In the genomic region with DNA sequence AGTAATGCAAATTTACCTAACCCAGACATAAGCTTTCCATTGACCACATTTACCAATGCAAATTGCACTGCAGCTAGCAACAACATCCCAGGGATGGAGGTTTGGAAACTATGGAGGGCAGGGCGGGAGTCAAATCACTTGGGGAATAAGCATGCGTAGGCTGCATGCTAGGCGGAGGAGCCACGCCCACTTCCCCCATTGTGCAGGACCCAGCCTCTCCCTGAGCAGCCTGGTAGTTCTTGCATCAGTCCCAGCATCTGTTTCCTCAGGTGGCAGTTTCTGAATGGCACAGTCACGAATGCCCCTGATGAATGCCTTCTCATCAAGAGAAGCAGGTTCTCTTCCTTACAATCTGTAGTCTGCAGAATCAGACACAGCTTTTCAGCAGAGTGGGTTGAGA, we compare ENCODE assay signal across 22 mouse cellular contexts.
DNase-seq lines count a peak whose midpoint lies in the region; ATAC-seq and TF ChIP-seq lines count a peak whose summit lies in the region.
"Had no signal": no experiment of that assay in that cellular context is flagged by ENCODE, and none has a peak within 500 bp of the region (broad histone marks: within the 10 kb centered on the region; RNA-seq: fewer than 3 reads in every experiment).

No protein-coding gene starts in this region.

- dilution Hi-C loops in CH12.LX (cut with MboI; ENCODE audit: extremely low pct_ligation_motif_present, extremely low pct_unique_long_range_greater_than_20kb, low sequenced_read_pairs) = no loop called here

- no peak overlapping the region for H3K9ac ChIP-seq in CH12.LX (ENCODE audit: insufficient read depth, low read depth)
- H3K9ac ChIP-seq in embryonic facial prominence, embryonic 14.5 days (ENCODE audit: low read depth, low read length) = no peak overlapping the region
- H3K9ac ChIP-seq: heart, embryonic 15.5 days; liver, embryonic 14.5 days; stomach, embryonic 15.5 days had no signal

- H3K4me2 ChIP-seq in CH12.LX (ENCODE audit: insufficient read depth, low read depth, poor library complexity, severe bottlenecking) = no peak overlapping the region
- no peak overlapping the region for H3K4me2 ChIP-seq in embryonic facial prominence, embryonic 14.5 days (ENCODE audit: low read depth, low read length)
- H3K4me2 ChIP-seq: heart, embryonic 15.5 days; stomach, embryonic 15.5 days had no signal

- H3K27me3 ChIP-seq in CH12.LX (replicated peaks) = no peaks in the 10 kb centered on the region
- H3K27me3 ChIP-seq in embryonic facial prominence, embryonic 14.5 days (replicated peaks; ENCODE audit: control insufficient read depth, insufficient read depth, low read length) = no peaks in the 10 kb centered on the region
- H3K27me3 ChIP-seq: heart, embryonic 15.5 days; stomach, embryonic 15.5 days had no signal

- TF ChIP-seq CTCF in CH12.LX (conservative IDR thresholded peaks at IDR 0.05 in 1 of 2, IDR thresholded peaks at IDR 0.05 in 1 of 2; ENCODE audit: low read depth in 2 of 2, low read length in 2 of 2) = no peak

- WGBS in embryonic facial prominence, embryonic 14.5 days = 25% methylated on average over 5 of the region's 5 CpGs

- H3K4me1 ChIP-seq in CH12.LX (ENCODE audit: control insufficient read depth in 1 of 2, insufficient read depth in 2 of 2) = peaks cover 0 to 16% of the 10 kb centered on the region in 2 experiments; a peak in 2 of 4 replicates
- H3K4me1 ChIP-seq in embryonic facial prominence, embryonic 14.5 days (ENCODE audit: control insufficient read depth, insufficient read depth, low read length) = no peaks in the 10 kb centered on the region
- H3K4me1 ChIP-seq: heart, embryonic 15.5 days; stomach, embryonic 15.5 days had no signal

- no peak for TF ChIP-seq EP300 in CH12.LX (IDR thresholded peaks at IDR 0.05; ENCODE audit: low read length)

- in situ Hi-C loops in CH12.LX (cut with MboI; ENCODE audit: low pct_ligation_motif_present, low pct_unique_long_range_greater_than_20kb, low sequenced_read_pairs) = no loop called here

- ATAC-seq in frontal cortex, adult (ENCODE audit: low TSS enrichment) = peak; percentile 20; the same call in 1 of the 2 replicates
- peak; percentile 63; the same call in 1 of the 2 replicates for ATAC-seq in embryonic facial prominence, embryonic 14.5 days (ENCODE audit: low read depth)
- ATAC-seq: Patski had no signal

- no peak overlapping the region for H3K4me3 ChIP-seq in CH12.LX (replicated peaks in 1 of 3; ENCODE audit: low read depth in 2 of 3, low read length in 2 of 3, poor library complexity in 1 of 3)
- no peak overlapping the region for H3K4me3 ChIP-seq in embryonic facial prominence, embryonic 14.5 days (ENCODE audit: low read depth, low read length)
- H3K4me3 ChIP-seq: heart, adult 2 months; heart, embryonic 15.5 days; layer of hippocampus, adult 2 months; stomach, embryonic 15.5 days had no signal

- TF ChIP-seq RAD21 in CH12.LX (IDR thresholded peaks at IDR 0.05; ENCODE audit: low read depth, low read length) = no peak

- H3K9me3 ChIP-seq in CH12.LX (replicated peaks; ENCODE audit: low read length) = no peaks in the 10 kb centered on the region
- H3K9me3 ChIP-seq in embryonic facial prominence, embryonic 14.5 days (ENCODE audit: control insufficient read depth, low read length) = no peaks in the 10 kb centered on the region
- H3K9me3 ChIP-seq: heart, embryonic 15.5 days; stomach, embryonic 15.5 days had no signal

- no peak for DNase-seq in frontal cortex, postnatal 10 days (ENCODE audit: low spot score in 2 of 2)
- DNase-seq in CH12.LX (ENCODE audit: extremely low read depth) = peak; percentile 64
- peak; percentile 48 for DNase-seq in R1 (ENCODE audit: low read depth, low spot score)
- peak; percentile 29 for DNase-seq in embryonic facial prominence, embryonic 14.5 days (ENCODE audit: low spot score)
- DNase-seq in adrenal gland, postnatal 4 days (ENCODE audit: low spot score in 2 of 2) = no peak
- DNase-seq in thymus, postnatal 25 days = no peak
- DNase-seq: adrenal gland, postnatal 36 days; cerebellum, adult 8-10 months; gastrocnemius, postnatal 14 days; heart, adult 2 months; heart, postnatal 4 days; kidney, adult 18-20 months; kidney, postnatal 10 days; layer of hippocampus, postnatal 36 days; thymus, adult 18-20 months had no signal

- no peaks in the 10 kb centered on the region for H3K79me2 ChIP-seq in CH12.LX (replicated peaks; ENCODE audit: control insufficient read depth, extremely low read depth, insufficient read depth, poor library complexity, severe bottlenecking)

- no peaks in the 10 kb centered on the region for H3K36me3 ChIP-seq in CH12.LX (replicated peaks in 1 of 2; ENCODE audit: control insufficient read depth in 1 of 2, insufficient read depth in 1 of 2, low read length in 1 of 2)
- no peaks in the 10 kb centered on the region for H3K36me3 ChIP-seq in embryonic facial prominence, embryonic 14.5 days (ENCODE audit: control insufficient read depth, insufficient read depth, low read length)
- H3K36me3 ChIP-seq: heart, embryonic 15.5 days; stomach, embryonic 15.5 days had no signal

- H3K27ac ChIP-seq in CH12.LX (ENCODE audit: insufficient read depth, low read depth) = no peak overlapping the region
- H3K27ac ChIP-seq in embryonic facial prominence, embryonic 14.5 days (replicated peaks; ENCODE audit: low read depth, low read length) = no peak overlapping the region
- H3K27ac ChIP-seq: heart, adult 2 months; heart, embryonic 15.5 days; layer of hippocampus, adult 2 months; liver, embryonic 14.5 days; macrophage; stomach, embryonic 15.5 days had no signal

- no peak for TF ChIP-seq POLR2A in CH12.LX (IDR thresholded peaks at IDR 0.05; ENCODE audit: low read depth, low read length)

TF ChIP-seq in CH12.LX, 34 proteins besides CTCF, POLR2A, EP300 and RAD21:
- TF ChIP-seq UBTF (IDR thresholded peaks at IDR 0.05; ENCODE audit: low read depth, low read length) (no peak), NRF1 (IDR thresholded peaks at IDR 0.05; ENCODE audit: low read depth, low read length) (0 out of 2 replicates have a peak, but pooled peaks have one; percentile 14), KAT2A (IDR thresholded peaks at IDR 0.05; ENCODE audit: insufficient replicate concordance, low read length) (no peak), ETS1 (conservative IDR thresholded peaks at IDR 0.05; ENCODE audit: low read depth, low read length) (no peak)

Comparison
In these comparisons a context has a peak if more than half of its experiments do, and no peak if none do; other contexts are left out.
1. DNase-seq: peak in CH12.LX (single experiment), R1 (single experiment) and embryonic facial prominence, embryonic 14.5 days (single experiment); none in frontal cortex, postnatal 10 days (0 of 2), adrenal gland, postnatal 4 days (0 of 2) and thymus, postnatal 25 days (single experiment).